ENCODE assay signal across 14 mouse cellular contexts in genomic region chr15:87818566-87818965, GRCm38 (mm10).
DNase-seq lines count a peak whose midpoint lies in the region; ATAC-seq and TF ChIP-seq lines count a peak whose summit lies in the region.
"Had no signal": no experiment of that assay in that cellular context is flagged by ENCODE, and none has a peak within 500 bp of the region (broad histone marks: within the 10 kb centered on the region; RNA-seq: fewer than 3 reads in every experiment).

No protein-coding gene starts in this region.

- no peak for ATAC-seq in hindbrain, embryonic 14.5 days (ENCODE audit: low FRiP score)
- peak; percentile 53; the same call in 1 of the 2 replicates for ATAC-seq in midbrain, embryonic 13.5 days
- no peak for ATAC-seq in stomach, postnatal 0 days (ENCODE audit: low FRiP score, low TSS enrichment)
- no peak for ATAC-seq in inflammation-experienced regulatory T-cells, adult 6 months

- H3K27ac ChIP-seq in hindbrain, embryonic 10.5 days, result peak overlapping the region; percentile 51
- H3K27ac ChIP-seq in hindbrain, embryonic 14.5 days, result no peak overlapping the region
- no peak overlapping the region for H3K27ac ChIP-seq in midbrain, embryonic 13.5 days
- no peak overlapping the region for H3K27ac ChIP-seq in stomach, postnatal 0 days (replicated peaks)
- H3K27ac ChIP-seq: heart, adult 2 months had no signal

- no peak overlapping the region for H3K4me2 ChIP-seq in hindbrain, embryonic 14.5 days (replicated peaks)
- peak overlapping the region; percentile 31; the same call in 1 of the 2 replicates for H3K4me2 ChIP-seq in midbrain, embryonic 13.5 days (replicated peaks)
- H3K4me2 ChIP-seq in stomach, postnatal 0 days (replicated peaks; ENCODE audit: low read depth), result no peak overlapping the region

- WGBS in hindbrain, embryonic 10.5 days, result 36% methylated on average over 12 of the region's 12 CpGs
- 17% methylated on average over 12 of the region's 12 CpGs for WGBS in hindbrain, embryonic 14.5 days
- 10% methylated on average over 12 of the region's 12 CpGs for WGBS in midbrain, embryonic 13.5 days
- WGBS in stomach, postnatal 0 days, result 69% methylated on average over 12 of the region's 12 CpGs

- no peak for TF ChIP-seq EP300 in stomach, postnatal 0 days (optimal IDR thresholded peaks at IDR 0.05)

- peaks cover 32% of the 10 kb centered on the region for H3K4me1 ChIP-seq in hindbrain, embryonic 10.5 days (replicated peaks)
- peaks cover 9% of the 10 kb centered on the region; the same call in 1 of the 2 replicates for H3K4me1 ChIP-seq in hindbrain, embryonic 14.5 days (replicated peaks; ENCODE audit: control insufficient read depth, insufficient read depth, low read length)
- peaks cover 12% of the 10 kb centered on the region for H3K4me1 ChIP-seq in midbrain, embryonic 13.5 days (replicated peaks)
- H3K4me1 ChIP-seq in stomach, postnatal 0 days (replicated peaks; ENCODE audit: control insufficient read depth, insufficient read depth), result no peaks in the 10 kb centered on the region

- H3K36me3 ChIP-seq in hindbrain, embryonic 10.5 days, result no peaks in the 10 kb centered on the region
- no peaks in the 10 kb centered on the region for H3K36me3 ChIP-seq in hindbrain, embryonic 14.5 days (replicated peaks; ENCODE audit: control insufficient read depth, insufficient read depth)
- H3K36me3 ChIP-seq in midbrain, embryonic 13.5 days, result no peaks in the 10 kb centered on the region
- no peaks in the 10 kb centered on the region for H3K36me3 ChIP-seq in stomach, postnatal 0 days (ENCODE audit: control insufficient read depth, insufficient read depth, low read length)

- TF ChIP-seq CTCF in stomach, postnatal 0 days (IDR thresholded peaks at IDR 0.05; ENCODE audit: low read depth), result no peak

- H3K4me3 ChIP-seq in hindbrain, embryonic 10.5 days, result no peak overlapping the region
- no peak overlapping the region for H3K4me3 ChIP-seq in hindbrain, embryonic 14.5 days (replicated peaks; ENCODE audit: low read length)
- H3K4me3 ChIP-seq in midbrain, embryonic 13.5 days (replicated peaks), result no peak overlapping the region
- no peak overlapping the region for H3K4me3 ChIP-seq in stomach, postnatal 0 days (ENCODE audit: low read depth, low read length)
- H3K4me3 ChIP-seq: heart, adult 2 months had no signal

- H3K27me3 ChIP-seq in hindbrain, embryonic 10.5 days (ENCODE audit: insufficient read depth, poor library complexity, severe bottlenecking), result peaks cover 38% of the 10 kb centered on the region
- no peaks in the 10 kb centered on the region for H3K27me3 ChIP-seq in hindbrain, embryonic 14.5 days (ENCODE audit: control insufficient read depth, insufficient read depth, low read length)
- peaks cover 50% of the 10 kb centered on the region for H3K27me3 ChIP-seq in midbrain, embryonic 13.5 days
- no peaks in the 10 kb centered on the region for H3K27me3 ChIP-seq in stomach, postnatal 0 days (ENCODE audit: control insufficient read depth, insufficient read depth, low read length)

- intact Hi-C loops in left cerebral cortex, postnatal 10 days (cut with DNase I), result no loop called here

- no peaks in the 10 kb centered on the region for H3K9me3 ChIP-seq in hindbrain, embryonic 10.5 days
- H3K9me3 ChIP-seq in hindbrain, embryonic 14.5 days (ENCODE audit: control insufficient read depth, low read length), result no peaks in the 10 kb centered on the region
- no peaks in the 10 kb centered on the region for H3K9me3 ChIP-seq in midbrain, embryonic 13.5 days
- no peaks in the 10 kb centered on the region for H3K9me3 ChIP-seq in stomach, postnatal 0 days (ENCODE audit: control insufficient read depth, low read length)

- H3K9ac ChIP-seq in hindbrain, embryonic 14.5 days, result no peak overlapping the region
- H3K9ac ChIP-seq in midbrain, embryonic 13.5 days (replicated peaks), result no peak overlapping the region
- H3K9ac ChIP-seq in stomach, postnatal 0 days (ENCODE audit: low read length), result no peak overlapping the region

- peak; percentile 46 for DNase-seq in hindbrain, embryonic 10.5 days (ENCODE audit: low spot score)
- no peak for DNase-seq in hindbrain, embryonic 14.5 days (ENCODE audit: low spot score)
- peak; percentile 4 for DNase-seq in NIH3T3 (ENCODE audit: low read depth)
- DNase-seq in embryo, embryonic 9.5 days (ENCODE audit: extremely low spot score), result peak; percentile 8
- DNase-seq in stomach, postnatal 0 days (ENCODE audit: low spot score), result no peak
- no peak for DNase-seq in left cerebral cortex, postnatal 10 days (ENCODE audit: extremely low spot score in 1 of 2, low spot score in 2 of 2)
- DNase-seq: cerebellum, adult 11-12 months; heart, adult 2 months; kidney, adult 9 months; lung, postnatal 14 days; right cerebral cortex, postnatal 14 days; thymus, postnatal 4 days had no signal

Comparison
In these comparisons a context has a peak if more than half of its experiments do, and no peak if none do; other contexts are left out.
1. DNase-seq: peak in hindbrain, embryonic 10.5 days (single experiment), NIH3T3 (single experiment) and embryo, embryonic 9.5 days (single experiment); none in hindbrain, embryonic 14.5 days (single experiment), stomach, postnatal 0 days (single experiment) and left cerebral cortex, postnatal 10 days (0 of 2).